Mouse (Mus musculus) limb, embryonic 11.5 days (tissue): Measurements from ENCODE around the gene Szt2. TPM values are rescaled to one million over a fixed set of nuclear protein-coding genes. Genes with fewer than 3 reads are reported as not detected.

ENCODE experiments used
- ATAC-seq: fragments of 200-750 bp; cut with Nextera tagmentation; 2 replicates; pipeline ENCODE4 v1.8.0; 2017; ENCODE audit warnings: low read depth; ENCODE audit not compliant: insufficient number of reproducible peaks, low FRiP score, low TSS enrichment
- DNase-seq: peaks from one replicate; pipeline ENCODE4 v3.0.0-alpha.2; 2015; ENCODE audit warnings: low spot score
- H3K27ac ChIP-seq: fragments of 300-500 bp; sonication (generic); replicated peaks from 2 replicates; pipeline ENCODE4 v1.5.1; 2014; ENCODE audit warnings: low read depth, mild to moderate bottlenecking, low read length
- H3K27me3 ChIP-seq: fragments of 300-500 bp; sonication (generic); 2 replicates; pipeline ENCODE4 v1.6.1; 2014; ENCODE audit warnings: mild to moderate bottlenecking, low read length, mixed read lengths; ENCODE audit not compliant: control insufficient read depth, insufficient read depth
- H3K36me3 ChIP-seq: fragments of 300-500 bp; sonication (generic); 2 replicates; pipeline ENCODE4 v1.6.1; 2014; ENCODE audit warnings: mild to moderate bottlenecking, low read length, moderate library complexity, mixed read lengths; ENCODE audit not compliant: control insufficient read depth, insufficient read depth
- H3K4me1 ChIP-seq: fragments of 300-500 bp; sonication (generic); 2 replicates; pipeline ENCODE4 v1.6.1; 2014; ENCODE audit warnings: low read length, mixed read lengths; ENCODE audit not compliant: control insufficient read depth, insufficient read depth
- H3K4me2 ChIP-seq: fragments of 300-500 bp; sonication (generic); 2 replicates; pipeline ENCODE4 v1.6.1; 2014; ENCODE audit warnings: low read depth, mild to moderate bottlenecking, moderate library complexity; ENCODE audit not compliant: severe bottlenecking
- H3K4me3 ChIP-seq: fragments of 300-500 bp; sonication (generic); 2 replicates; pipeline ENCODE4 v1.5.1; 2014; ENCODE audit warnings: low read depth, low read length
- H3K9ac ChIP-seq: fragments of 300-500 bp; sonication (generic); 2 replicates; pipeline ENCODE4 v1.6.1; 2014; ENCODE audit warnings: mild to moderate bottlenecking, low read length
- H3K9me3 ChIP-seq: fragments of 300-500 bp; sonication (generic); 2 replicates; pipeline ENCODE4 v1.6.1; 2016; ENCODE audit warnings: low read length; ENCODE audit not compliant: control insufficient read depth
- WGBS: fragments of 180-500 bp; shearing (Covaris S2); extraction: QIAGEN DNeasy Blood & Tissue Kit; methylation state at CpG from one replicate; pipeline ENCODE4 v1.1.7; 2014; 5-methylcytosine and 5-hydroxymethylcytosine counted together
- polyA plus RNA-seq: library from polyadenylated mRNA; unstranded; fragments of >200 nt; fragmentation: Nextera tagmentation; extraction: Ambion mirVana; gene quantifications from 2 replicates; pipeline ENCODE4 v1.2.1, GENCODE M21; 2014

The Szt2 gene
- polyA plus RNA-seq, 1 experiment from 2014 or later = 11.0 TPM

GRCm38 (mm10) chr4:118341447-118341846 is 67.6 kb downstream of the Szt2 start:
- H3K36me3 ChIP-seq = no peaks in the 10 kb centered on the region

GRCm38 (mm10) chr4:118336658-118337057 is 72.4 kb downstream of the Szt2 start:
- ATAC-seq (no peak), DNase-seq (peak; percentile 89)
- no peak overlapping the region for H3K9ac ChIP-seq
- no peak overlapping the region for H3K4me3 ChIP-seq
- H3K4me1 ChIP-seq = no peaks in the 10 kb centered on the region
- H3K27ac ChIP-seq = no peak overlapping the region
- no peaks in the 10 kb centered on the region for H3K9me3 ChIP-seq
- no peaks in the 10 kb centered on the region for H3K36me3 ChIP-seq
- WGBS = 20% methylated on average over 7 of the region's 7 CpGs
- no peaks in the 10 kb centered on the region for H3K27me3 ChIP-seq
- no peak overlapping the region for H3K4me2 ChIP-seq

More at GRCm38 (mm10) chr4:118341447-118341846, 67.6 kb downstream of the Szt2 start:
- Histone ChIP-seq H3K27me3 (no peaks in the 10 kb centered on the region), H3K4me3 (no peak overlapping the region), H3K27ac (no peak overlapping the region), H3K9ac (no peak overlapping the region), H3K4me1 (no peaks in the 10 kb centered on the region), H3K4me2 (no peak overlapping the region), H3K9me3 (no peaks in the 10 kb centered on the region)
- DNase-seq = no peak
- ATAC-seq = no peak
- WGBS = 87% methylated on average over 3 of the region's 3 CpGs

- Histone ChIP-seq H3K9ac (no peak overlapping the region), H3K4me3 (no peak overlapping the region), H3K27me3 (no peaks in the 10 kb centered on the region), H3K36me3 (no peaks in the 10 kb centered on the region), H3K27ac (no peak overlapping the region), H3K4me1 (no peaks in the 10 kb centered on the region), H3K4me2 (no peak overlapping the region; the same call in 1 of the 2 replicates), H3K9me3 (no peaks in the 10 kb centered on the region)
- DNase-seq (no peak), ATAC-seq (no peak)
- WGBS = 79% methylated on average over 4 of the region's 4 CpGs
Observed at GRCm38 (mm10) chr4:118335991-118336390, 73.1 kb downstream of the Szt2 start.

- Histone ChIP-seq H3K27me3 (no peaks in the 10 kb centered on the region), H3K36me3 (no peaks in the 10 kb centered on the region), H3K4me3 (no peak overlapping the region), H3K9me3 (no peaks in the 10 kb centered on the region), H3K27ac (no peak overlapping the region), H3K9ac (no peak overlapping the region), H3K4me2 (no peak overlapping the region), H3K4me1 (no peaks in the 10 kb centered on the region)
- no peak for ATAC-seq
- 73% methylated on average over 4 of the region's 4 CpGs for WGBS
- no peak for DNase-seq
Observed at GRCm38 (mm10) chr4:118331777-118332176, 77.3 kb downstream of the Szt2 start.

GRCm38 (mm10) chr4:118326476-118326875 is 82.6 kb downstream of the Szt2 start:
- no peaks in the 10 kb centered on the region for H3K36me3 ChIP-seq
- WGBS = 24% methylated on average over 7 of the region's 7 CpGs
- no peak overlapping the region for H3K4me3 ChIP-seq
- peak; percentile 68; the same call in 1 of the 2 replicates for ATAC-seq
- no peaks in the 10 kb centered on the region for H3K9me3 ChIP-seq
- H3K4me1 ChIP-seq = no peaks in the 10 kb centered on the region
- peak overlapping the region; percentile 21; the same call in 1 of the 2 replicates for H3K27ac ChIP-seq
- no peak overlapping the region for H3K9ac ChIP-seq
- H3K27me3 ChIP-seq = no peaks in the 10 kb centered on the region
- DNase-seq = peak; percentile 46
- no peak overlapping the region for H3K4me2 ChIP-seq

- no peak overlapping the region for H3K4me3 ChIP-seq
- WGBS = 63% methylated on average over 2 of the region's 2 CpGs
- ATAC-seq = no peak
Observed at GRCm38 (mm10) chr4:118320636-118321035, 88.4 kb downstream of the Szt2 start.

GRCm38 (mm10) chr4:118319706-118320344 is 89.2 kb downstream of the Szt2 start:
- Histone ChIP-seq H3K4me3 (no peak overlapping the region), H3K9ac (no peak overlapping the region), H3K4me2 (no peak overlapping the region), H3K4me1 (no peaks in the 10 kb centered on the region), H3K27ac (no peak overlapping the region), H3K36me3 (no peaks in the 10 kb centered on the region), H3K27me3 (no peaks in the 10 kb centered on the region), H3K9me3 (no peaks in the 10 kb centered on the region)
- WGBS = 35% methylated on average over 8 of the region's 8 CpGs
- ATAC-seq (0 out of 2 replicates have a peak, but pooled peaks have one; percentile 51), DNase-seq (peak; percentile 34)

More at GRCm38 (mm10) chr4:118320636-118321035, 88.4 kb downstream of the Szt2 start:
- DNase-seq = no peak
- Histone ChIP-seq H3K4me1 (no peaks in the 10 kb centered on the region), H3K9me3 (no peaks in the 10 kb centered on the region), H3K9ac (no peak overlapping the region), H3K27ac (no peak overlapping the region), H3K36me3 (no peaks in the 10 kb centered on the region), H3K4me2 (no peak overlapping the region), H3K27me3 (no peaks in the 10 kb centered on the region)

- Histone ChIP-seq H3K27me3 (no peaks in the 10 kb centered on the region), H3K4me1 (no peaks in the 10 kb centered on the region), H3K27ac (no peak overlapping the region), H3K9ac (no peak overlapping the region), H3K36me3 (no peaks in the 10 kb centered on the region), H3K9me3 (no peaks in the 10 kb centered on the region), H3K4me3 (no peak overlapping the region), H3K4me2 (no peak overlapping the region)
- ATAC-seq = no peak
- DNase-seq = no peak
- 87% methylated on average over 4 of the region's 4 CpGs for WGBS
Observed at GRCm38 (mm10) chr4:118316662-118317061, 92.4 kb downstream of the Szt2 start.

GRCm38 (mm10) chr4:118315286-118315685 is 93.8 kb downstream of the Szt2 start:
- H3K27me3 ChIP-seq = no peaks in the 10 kb centered on the region
- no peak overlapping the region for H3K27ac ChIP-seq
- ATAC-seq (no peak), DNase-seq (no peak)
- no peak overlapping the region for H3K4me2 ChIP-seq
- no peaks in the 10 kb centered on the region for H3K36me3 ChIP-seq
- no peak overlapping the region for H3K9ac ChIP-seq
- H3K4me3 ChIP-seq = no peak overlapping the region
- 37% methylated on average over 8 of the region's 8 CpGs for WGBS
- H3K9me3 ChIP-seq = no peaks in the 10 kb centered on the region
- no peaks in the 10 kb centered on the region for H3K4me1 ChIP-seq
